In the genomic region with DNA sequence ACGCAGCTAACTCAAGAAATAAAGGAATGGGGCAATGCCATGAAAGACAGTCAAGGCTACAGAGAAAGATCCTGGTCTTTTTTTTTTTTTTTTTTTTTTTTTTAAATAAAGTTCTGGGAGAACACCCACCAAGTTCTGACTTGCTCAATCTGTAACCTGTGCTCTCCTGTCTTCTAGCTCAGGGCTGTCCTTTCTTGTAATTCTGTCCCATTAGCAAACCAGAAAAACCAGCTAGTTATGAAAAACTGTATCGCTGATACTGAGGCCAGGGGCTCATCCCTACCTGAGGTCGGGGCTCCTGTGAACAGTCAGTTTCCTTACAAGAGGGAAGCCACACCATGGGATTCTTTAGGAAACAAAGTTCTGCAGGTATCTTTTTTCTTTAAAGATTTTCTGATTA, we compare ENCODE assay signal across 22 mouse cellular contexts. TPM values are rescaled to one million over a fixed set of nuclear protein-coding genes. Genes with fewer than 3 reads are reported as not detected.
DNase-seq lines count a peak whose midpoint lies in the region; ATAC-seq lines count a peak whose summit lies in the region.
"Had no signal": no experiment of that assay in that cellular context is flagged by ENCODE, and none has a peak within 500 bp of the region (broad histone marks: within the 10 kb centered on the region; RNA-seq: fewer than 3 reads in every experiment).

No protein-coding gene starts in this region.

- H3K4me3 ChIP-seq in limb, embryonic 12.5 days (replicated peaks): no peak overlapping the region
- H3K4me3 ChIP-seq in limb, embryonic 10.5 days: no peak overlapping the region
- no peak overlapping the region for H3K4me3 ChIP-seq in stomach, embryonic 14.5 days (ENCODE audit: low read depth, low read length)
- H3K4me3 ChIP-seq: forebrain, embryonic 13.5 days; heart, embryonic 13.5 days; hindbrain, embryonic 12.5 days had no signal

- ATAC-seq in limb, embryonic 12.5 days (ENCODE audit: insufficient number of reproducible peaks, insufficient read depth, low FRiP score, low TSS enrichment, low read depth): no peak
- peak; percentile 46; the same call in 1 of the 2 replicates for ATAC-seq in stomach, embryonic 14.5 days (ENCODE audit: insufficient number of reproducible peaks, insufficient read depth, low FRiP score, low read depth)
- ATAC-seq: forebrain, embryonic 13.5 days; hindbrain, embryonic 16.5 days; inflammation-experienced regulatory T-cells, adult 6 months; Patski had no signal

- 0 out of 2 replicates have a peak, but pooled peaks cover 4% of the 10 kb centered on the region for H3K9me3 ChIP-seq in limb, embryonic 12.5 days
- no peaks in the 10 kb centered on the region for H3K9me3 ChIP-seq in limb, embryonic 10.5 days (replicated peaks)
- H3K9me3 ChIP-seq in stomach, embryonic 14.5 days (ENCODE audit: control insufficient read depth, low read depth, low read length): no peaks in the 10 kb centered on the region
- H3K9me3 ChIP-seq: heart, embryonic 13.5 days; hindbrain, embryonic 12.5 days had no signal

- H3K4me1 ChIP-seq in limb, embryonic 12.5 days (replicated peaks): peaks cover 55% of the 10 kb centered on the region
- peaks cover 60% of the 10 kb centered on the region for H3K4me1 ChIP-seq in limb, embryonic 10.5 days
- H3K4me1 ChIP-seq in stomach, embryonic 14.5 days (ENCODE audit: control insufficient read depth, insufficient read depth, low read length): no peaks in the 10 kb centered on the region
- H3K4me1 ChIP-seq: forebrain, embryonic 13.5 days; hindbrain, embryonic 12.5 days had no signal

- H3K36me3 ChIP-seq in limb, embryonic 12.5 days: peaks cover 25% of the 10 kb centered on the region
- peaks cover 15% of the 10 kb centered on the region for H3K36me3 ChIP-seq in limb, embryonic 10.5 days
- peaks cover 12% of the 10 kb centered on the region for H3K36me3 ChIP-seq in stomach, embryonic 14.5 days (ENCODE audit: control insufficient read depth, insufficient read depth, low read length)

- 67% methylated on average over 3 of the region's 3 CpGs for WGBS in limb, embryonic 12.5 days
- 81% methylated on average over 3 of the region's 3 CpGs for WGBS in limb, embryonic 10.5 days
- WGBS in stomach, embryonic 14.5 days: 75% methylated on average over 3 of the region's 3 CpGs

- no peak for DNase-seq in limb, embryonic 10.5 days (ENCODE audit: low spot score)
- DNase-seq in gonadal fat pad, adult 2 months (ENCODE audit: low read depth): peak; percentile 77
- no peak for DNase-seq in ovary, postnatal 10 days (ENCODE audit: low spot score)
- no peak for DNase-seq in layer of hippocampus, adult 9-10 months (ENCODE audit: low spot score)
- DNase-seq in urinary bladder, postnatal 4 days (ENCODE audit: low spot score in 2 of 2): no peak
- DNase-seq: adrenal gland, adult 2 months; adrenal gland, postnatal 36 days; cerebellum, adult 8-10 months; cerebellum, postnatal 14 days; forebrain, postnatal 0 days; gastrocnemius, postnatal 14 days; heart, postnatal 4 days had no signal

- H3K27me3 ChIP-seq in limb, embryonic 12.5 days: no peaks in the 10 kb centered on the region
- H3K27me3 ChIP-seq in limb, embryonic 10.5 days (ENCODE audit: low read depth, poor library complexity, severe bottlenecking): no peaks in the 10 kb centered on the region
- no peaks in the 10 kb centered on the region for H3K27me3 ChIP-seq in stomach, embryonic 14.5 days (ENCODE audit: control insufficient read depth, insufficient read depth, low read length)
- H3K27me3 ChIP-seq: CH12.LX; forebrain, embryonic 13.5 days; heart, embryonic 13.5 days; hindbrain, embryonic 12.5 days; Patski had no signal

- H3K27ac ChIP-seq in limb, embryonic 12.5 days: 0 out of 2 replicates have a peak overlapping the region, but pooled peaks have one; percentile 66
- no peak overlapping the region for H3K27ac ChIP-seq in limb, embryonic 10.5 days
- H3K27ac ChIP-seq in stomach, embryonic 14.5 days (ENCODE audit: low read length): peak overlapping the region; percentile 58; the same call in 1 of the 2 replicates
- H3K27ac ChIP-seq: forebrain, embryonic 13.5 days; heart, embryonic 13.5 days; hindbrain, embryonic 12.5 days had no signal

- H3K9ac ChIP-seq in limb, embryonic 12.5 days (replicated peaks): no peak overlapping the region
- H3K9ac ChIP-seq in stomach, embryonic 14.5 days (replicated peaks; ENCODE audit: low read depth, low read length): no peak overlapping the region
- H3K9ac ChIP-seq: forebrain, embryonic 13.5 days; forebrain, postnatal 0 days; heart, embryonic 13.5 days; hindbrain, embryonic 12.5 days had no signal

- H3K4me2 ChIP-seq in limb, embryonic 12.5 days: no peak overlapping the region
- no peak overlapping the region for H3K4me2 ChIP-seq in stomach, embryonic 14.5 days (replicated peaks; ENCODE audit: low read depth, low read length)
- H3K4me2 ChIP-seq: forebrain, embryonic 13.5 days; heart, embryonic 13.5 days; hindbrain, embryonic 12.5 days had no signal

RNA-seq across cellular contexts. Expression of a gene that starts 49.8 kb away (rescaled TPM):
- 32.5 and 33.3 TPM in 2 replicates for polyA plus RNA-seq in limb, embryonic 12.5 days (2016; fragmentation: Nextera tagmentation; extraction: Ambion mirVana)
- 20.8 and 24.6 TPM in 2 replicates for polyA plus RNA-seq in limb, embryonic 10.5 days (2016; fragmentation: Nextera tagmentation; extraction: Ambion mirVana)
- polyA plus RNA-seq in gonadal fat pad, adult 2 months (2012; rRNA removed): 14.2 and 17.3 TPM in 2 replicates
- 41.4 and 43.6 TPM in 2 replicates for polyA plus RNA-seq in stomach, embryonic 14.5 days (2014; fragmentation: Nextera tagmentation; extraction: Ambion mirVana)

RNA-seq across cellular contexts. Expression of a gene that starts 51.0 kb away (rescaled TPM):
- polyA plus RNA-seq in limb, embryonic 12.5 days (2016; fragmentation: Nextera tagmentation; extraction: Ambion mirVana): 1.1 and 1.4 TPM in 2 replicates
- polyA plus RNA-seq in limb, embryonic 10.5 days (2016; fragmentation: Nextera tagmentation; extraction: Ambion mirVana): 0.10 TPM in 1 of 2 replicates, not detected in the other
- polyA plus RNA-seq in gonadal fat pad, adult 2 months (2012; rRNA removed): 0.04 and 0.05 TPM in 2 replicates
- polyA plus RNA-seq in stomach, embryonic 14.5 days (2014; fragmentation: Nextera tagmentation; extraction: Ambion mirVana): 0.24 and 0.41 TPM in 2 replicates
- polyA plus RNA-seq: adrenal gland, adult 2 months; forebrain, embryonic 13.5 days; forebrain, postnatal 0 days; heart, postnatal 0 days; hindbrain, embryonic 16.5 days; inflammation-experienced regulatory T-cells, adult 6 months; Patski had no signal
